Mouse (Mus musculus): ENCODE measurements around the gene Ppp1r9b.

Gene Ppp1r9b

GRCm38 (mm10) chr11:95024439-95025184 is 33.8 kb downstream of the Ppp1r9b start:
- peak; percentile 96 for DNase-seq

GRCm38 (mm10) chr11:95025227-95026012 is 34.6 kb downstream of the Ppp1r9b start:
- peak; percentile 59 to 61 for DNase-seq

GRCm38 (mm10) chr11:95026090-95026542 is 35.3 kb downstream of the Ppp1r9b start:
- peak in 1 of 2 experiments; percentile 52 for DNase-seq

DNA sequence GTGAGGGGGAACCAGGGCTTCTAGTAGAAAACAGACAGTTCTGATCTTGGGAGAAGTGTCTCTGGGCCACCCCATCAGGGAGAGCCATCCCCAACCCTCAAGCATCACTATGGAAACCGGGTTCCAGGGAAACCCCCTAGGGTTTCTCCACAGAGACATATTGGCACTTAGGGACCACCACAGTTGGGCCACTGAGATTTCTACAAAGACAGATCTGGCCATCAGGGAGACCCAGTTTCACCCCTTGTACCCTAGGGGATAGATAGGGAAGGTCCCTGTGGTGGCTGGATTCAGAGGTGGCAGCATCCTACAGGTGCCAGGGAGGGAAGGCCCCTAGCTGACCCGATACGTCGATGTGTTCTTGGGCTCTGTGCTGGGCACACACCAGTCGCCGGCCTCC is 36.0 kb downstream of the Ppp1r9b start:
- no peak for DNase-seq

- DNase-seq, result peak; percentile 56 to 60
Measured at GRCm38 (mm10) chr11:95027850-95028470, 37.1 kb downstream of the Ppp1r9b start.

GRCm38 (mm10) chr11:95032945-95033344 is 42.1 kb downstream of the Ppp1r9b start:
- peak in 1 of 2 experiments; percentile 20 for DNase-seq

- peak in 1 of 2 experiments; percentile 16 for DNase-seq
Measured at GRCm38 (mm10) chr11:95033617-95034016, 42.8 kb downstream of the Ppp1r9b start.

DNA sequence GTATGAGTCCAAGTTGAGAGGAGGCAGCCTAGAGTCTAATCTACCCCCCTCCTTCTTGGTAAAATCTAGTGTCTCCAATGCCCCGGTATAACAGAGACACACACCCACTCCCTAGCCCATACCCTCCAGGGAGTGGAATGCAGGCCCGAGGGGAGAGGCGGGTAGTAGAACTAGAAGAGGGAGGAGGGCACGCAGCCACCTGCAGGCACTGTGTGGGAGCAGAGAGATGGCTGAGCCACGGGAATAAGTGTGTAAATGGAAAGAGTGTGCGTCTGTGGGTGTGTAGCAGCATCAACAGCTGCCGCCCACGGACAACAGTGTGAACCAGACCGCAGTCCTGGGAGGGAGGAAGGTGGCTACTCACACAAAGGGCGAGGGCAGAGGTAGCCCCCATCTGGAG is 44.1 kb downstream of the Ppp1r9b start:
- DNase-seq, result no peak

DNA sequence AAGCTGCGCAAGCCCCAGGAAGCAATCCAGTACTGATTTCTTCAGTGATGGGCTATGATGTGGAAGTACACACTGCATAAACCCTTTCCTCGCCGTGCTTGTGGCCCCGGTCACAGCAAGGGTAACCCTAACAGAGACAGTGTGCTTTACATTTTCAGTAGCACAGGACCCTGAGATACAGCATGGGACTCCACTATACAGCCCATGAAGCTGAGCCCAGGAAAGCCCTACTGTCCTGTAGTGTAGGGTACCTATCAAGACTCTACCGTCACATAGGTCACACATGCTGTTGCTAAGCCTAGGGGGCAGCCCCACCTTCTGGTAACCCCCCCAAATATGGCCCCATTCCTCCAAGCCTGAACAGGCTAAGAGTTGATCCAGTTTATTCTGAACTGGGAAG is 45.7 kb downstream of the Ppp1r9b start:
- peak in 1 of 2 experiments; percentile 27 for DNase-seq

DNA sequence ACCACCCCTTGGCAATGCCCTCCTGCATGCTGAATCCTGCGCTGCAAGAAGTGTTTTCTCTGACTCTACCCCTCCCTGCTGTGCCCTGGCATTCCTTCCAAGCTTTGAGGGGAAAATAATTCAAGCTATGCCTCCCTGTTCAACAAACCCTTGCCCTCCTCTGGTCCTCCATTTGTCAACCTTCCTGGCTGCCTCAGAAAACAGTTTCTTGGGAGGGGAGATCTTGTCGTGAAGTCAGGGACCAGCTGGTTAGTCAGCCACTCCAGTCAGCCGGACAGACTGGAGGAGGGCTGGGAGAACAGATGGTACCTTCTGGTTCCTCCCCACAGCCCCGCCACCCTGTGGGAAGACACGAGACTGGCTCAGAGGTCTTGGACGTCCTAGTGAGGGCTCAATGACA is 46.5 kb downstream of the Ppp1r9b start:
- peak; percentile 87 for DNase-seq

GRCm38 (mm10) chr11:95038156-95038817 is 47.5 kb downstream of the Ppp1r9b start:
- DNase-seq, result peak; percentile 48 to 59

- DNase-seq, result peak in 1 of 2 experiments; percentile 55
Measured at GRCm38 (mm10) chr11:95038818-95039655, 48.2 kb downstream of the Ppp1r9b start.

- peak; percentile 73 to 76 for DNase-seq
Measured at GRCm38 (mm10) chr11:95039766-95040165, 48.9 kb downstream of the Ppp1r9b start.

DNA sequence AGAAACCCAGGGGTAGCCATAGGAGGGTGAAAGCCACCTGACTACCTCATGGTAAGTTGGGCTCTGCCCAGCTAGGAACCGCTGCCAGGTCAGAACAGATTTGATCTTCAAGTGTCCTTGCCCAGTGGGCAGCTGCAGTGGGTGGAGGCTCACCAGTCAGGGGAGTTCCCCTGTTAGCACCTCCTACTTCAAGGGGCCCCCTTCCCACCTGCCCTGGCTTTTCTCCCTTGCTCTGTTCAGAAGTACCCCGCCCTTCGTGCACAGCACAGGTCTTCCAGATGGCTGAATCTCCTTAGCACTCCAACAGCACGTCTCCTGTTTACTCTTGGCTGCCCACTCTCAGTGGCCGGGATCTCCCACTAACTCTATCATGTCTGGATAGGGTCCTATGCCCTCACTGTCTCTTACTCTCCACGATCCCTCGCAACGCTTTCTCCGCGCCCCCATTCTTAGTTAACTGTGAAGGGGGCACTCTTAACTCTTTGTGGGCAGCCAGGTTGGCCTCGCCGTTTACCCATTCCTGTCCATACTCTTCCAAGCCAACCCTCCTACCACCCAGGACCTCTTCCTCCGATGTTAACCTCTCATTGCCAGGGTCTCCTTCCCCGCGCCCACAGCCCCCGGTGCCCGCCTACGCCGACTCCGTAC is 49.8 kb downstream of the Ppp1r9b start:
- DNase-seq, result peak; percentile 86

GRCm38 (mm10) chr11:95041139-95041609 is 50.3 kb downstream of the Ppp1r9b start, which contains the start of gene Pdk2:
Pdk2 (minus strand) TSS chr11:95041354.
- DNase-seq, result peak; percentile 96 to 97

DNA sequence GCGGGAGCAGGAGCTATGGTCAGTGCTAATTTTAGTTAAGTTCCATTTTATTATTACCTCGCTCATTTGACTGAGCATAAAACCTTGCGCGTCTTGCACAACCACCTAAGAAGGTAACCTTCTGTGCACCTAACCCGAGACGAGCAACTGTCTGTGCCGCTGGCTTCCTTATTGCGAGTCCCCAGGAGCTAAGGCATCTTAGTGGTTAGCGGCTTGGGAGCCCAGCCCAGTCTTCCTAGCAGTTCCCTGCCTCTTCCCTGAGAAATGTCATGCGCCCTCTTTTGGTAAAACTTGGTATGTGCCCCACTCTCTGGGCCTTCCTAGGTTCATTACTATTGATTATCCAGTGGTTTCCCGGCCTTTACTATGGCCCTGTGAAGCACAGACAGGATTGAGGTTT is 51.3 kb downstream of the Ppp1r9b start:
- peak; percentile 88 to 92 for DNase-seq

DNA sequence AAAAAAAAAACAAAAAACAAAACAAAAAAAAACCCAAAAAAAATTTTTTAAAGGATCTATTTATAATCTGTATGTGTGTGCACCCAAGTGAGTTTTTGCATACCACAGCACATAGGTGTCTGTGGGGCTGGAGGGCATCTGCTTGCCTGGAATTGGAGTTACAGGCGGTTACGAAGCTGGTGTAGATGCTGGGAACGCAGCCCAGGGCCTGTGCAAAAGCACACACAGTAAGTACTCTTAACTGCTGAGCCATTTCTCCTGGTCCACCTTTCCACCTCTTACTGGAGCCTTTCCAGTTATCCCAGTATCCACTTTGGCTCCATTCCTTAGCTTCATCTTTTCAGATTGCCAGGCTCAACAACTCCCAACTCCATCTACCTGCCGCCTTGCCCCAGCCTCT is 52.2 kb downstream of the Ppp1r9b start:
- peak; percentile 11 to 26 for DNase-seq

DNA sequence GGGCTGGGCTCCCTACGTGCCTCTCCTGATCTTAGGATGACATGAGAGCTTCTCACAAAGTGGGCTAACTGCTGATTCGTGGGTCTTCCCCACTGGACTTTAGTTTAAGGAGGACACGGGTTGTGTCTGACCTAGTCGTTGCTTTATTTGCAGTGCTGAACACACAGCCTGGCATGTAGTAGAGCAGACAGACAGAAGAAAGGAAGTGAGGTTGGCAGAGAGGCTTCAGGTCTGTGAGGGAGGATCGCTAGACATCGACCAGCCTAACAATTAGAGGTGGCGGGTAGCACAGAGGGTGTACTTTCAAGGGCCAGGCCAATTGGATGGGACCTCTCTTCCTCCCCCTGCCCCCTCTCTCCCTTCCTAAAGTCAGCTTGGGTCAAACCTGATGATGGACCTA is 52.8 kb downstream of the Ppp1r9b start:
- peak; percentile 6 to 18 for DNase-seq

DNA sequence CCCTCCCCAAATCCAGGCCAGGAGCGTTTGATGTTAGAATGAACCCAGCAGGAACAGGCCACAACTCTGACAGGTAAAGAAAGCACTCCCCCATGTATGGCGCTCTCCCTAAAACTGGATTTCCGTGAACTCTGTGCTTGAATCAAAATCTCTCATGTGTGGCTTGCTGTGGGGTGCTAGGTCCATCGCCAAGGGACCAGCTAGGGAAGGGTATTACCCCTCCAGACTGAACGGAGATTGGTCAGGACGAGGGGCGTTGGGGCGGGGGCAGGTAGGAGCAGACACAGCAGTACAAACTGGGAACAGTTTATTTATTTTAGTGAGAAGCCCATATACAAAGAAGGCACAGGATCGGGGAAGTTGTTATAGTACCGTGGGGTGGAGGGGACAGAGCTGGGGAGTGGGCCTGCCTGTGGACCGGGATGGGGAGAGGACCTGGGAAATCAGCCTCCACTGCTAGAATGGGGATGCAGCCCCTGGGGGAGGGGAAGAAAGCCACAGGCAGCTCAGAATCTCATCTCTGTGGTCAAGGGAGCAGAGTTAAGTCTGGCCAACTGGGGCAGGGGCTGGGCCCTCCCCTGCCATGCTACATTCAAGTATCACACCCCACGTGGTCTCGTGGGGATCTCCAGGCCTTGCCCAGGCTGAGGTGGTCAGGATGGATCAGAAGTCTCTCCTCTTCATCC is 53.5 kb downstream of the Ppp1r9b start:
- DNase-seq, result peak in 1 of 2 experiments; percentile 14

GRCm38 (mm10) chr11:95046980-95047680 is 56.3 kb downstream of the Ppp1r9b start:
- DNase-seq, result peak; percentile 69 to 75

Data from cerebellum, postnatal 25 days (tissue).